Mouse (Mus musculus): ENCODE results near the gene Htr5a.

GRCm38 (mm10) chr5:27821161-27821560 is 20.8 kb upstream of the Htr5a start:
- TF ChIP-seq EP300 (IDR thresholded peaks at IDR 0.05; ENCODE audit: low read depth) = no peak
- no peak for TF ChIP-seq CTCF (IDR thresholded peaks at IDR 0.05; ENCODE audit: low read depth)
